Mouse (Mus musculus) MEL (cell line): ENCODE measurements around the gene Il1rapl2. TPM values are rescaled to one million over a fixed set of nuclear protein-coding genes. Genes with fewer than 3 reads are reported as not detected.

Source experiments
- DNase-seq: peaks from one replicate; pipeline ENCODE4 v3.0.0; 2011; ENCODE audit warnings: low read depth, low spot score
- H3K27ac ChIP-seq: 2 replicates; pipeline ENCODE4 v1.5.1; 2012; ENCODE audit warnings: low read depth, mild to moderate bottlenecking, control low read depth, low read length, moderate library complexity; ENCODE audit not compliant: control insufficient read depth
- H3K27me3 ChIP-seq, 2 experiments: fragments of 150-350 bp in 1 of 2; sonication (generic) in 1 of 2; 2 replicates each; pipeline ENCODE4 v1.6.1; 2012; ENCODE audit warnings: low read length in 2 of 2, mild to moderate bottlenecking in 2 of 2, improper control_type of control experiment in 1 of 2, moderate library complexity in 1 of 2; ENCODE audit not compliant: insufficient read depth in 2 of 2, control insufficient read depth in 1 of 2
- H3K36me3 ChIP-seq, 2 experiments: 2 replicates each; pipeline ENCODE4 v1.6.1; 2012 to 2014; ENCODE audit warnings: low read length in 2 of 2, improper control_type of control experiment in 1 of 2, inconsistent platforms in 1 of 2, mild to moderate bottlenecking in 1 of 2; ENCODE audit not compliant: insufficient read depth in 2 of 2, control insufficient read depth in 1 of 2
- H3K4me1 ChIP-seq, 2 experiments: fragments of 150-350 bp in 1 of 2; sonication (generic) in 1 of 2; 2 replicates each; pipeline ENCODE4 v1.6.1; 2012; ENCODE audit warnings: low read length in 2 of 2, improper control_type of control experiment in 1 of 2, mild to moderate bottlenecking in 1 of 2; ENCODE audit not compliant: insufficient read depth in 2 of 2, control insufficient read depth in 1 of 2
- H3K4me3 ChIP-seq, 2 experiments: fragments of 150-350 bp in 1 of 2; sonication (generic) in 1 of 2; 2 replicates each; pipeline ENCODE4 v1.5.1; 2012; ENCODE audit warnings: low read depth in 2 of 2, low read length in 2 of 2, mild to moderate bottlenecking in 2 of 2, moderate library complexity in 2 of 2, control low read depth in 1 of 2, improper control_type of control experiment in 1 of 2; ENCODE audit not compliant: control insufficient read depth in 1 of 2, insufficient read depth in 1 of 2
- H3K79me2 ChIP-seq: 2 replicates; pipeline ENCODE4 v1.6.1; 2012; ENCODE audit warnings: mild to moderate bottlenecking, low read length, moderate library complexity; ENCODE audit not compliant: control insufficient read depth, poor library complexity, insufficient read depth
- H3K9ac ChIP-seq: 2 replicates; pipeline ENCODE4 v1.6.1; 2012; ENCODE audit warnings: low read depth, mild to moderate bottlenecking, control low read depth, low read length, moderate library complexity; ENCODE audit not compliant: control insufficient read depth, poor library complexity, severe bottlenecking
- H3K9me3 ChIP-seq: fragments of 150-350 bp; sonication (generic); replicated peaks from 2 replicates; pipeline ENCODE4 v1.6.1; 2012; ENCODE audit warnings: mild to moderate bottlenecking, low read length, improper control_type of control experiment, moderate library complexity; ENCODE audit not compliant: insufficient read depth
- CHD1 ChIP-seq: IDR thresholded peaks from 2 replicates; pipeline ENCODE4 v1.6.1; 2012; ENCODE audit warnings: low read depth, mild to moderate bottlenecking, inconsistent platforms, low read length, improper control_type of control experiment
- CTCF ChIP-seq, 3 experiments: IDR thresholded peaks in 2 of 3; conservative IDR thresholded peaks in 1 of 3; 2 replicates each; pipeline ENCODE4 v1.5.1; 2011 to 2012; ENCODE audit warnings: low read length in 3 of 3, low read depth in 2 of 3, mild to moderate bottlenecking in 2 of 3, improper control_type of control experiment in 1 of 3, inconsistent platforms in 1 of 3, mixed read lengths in 1 of 3, moderate library complexity in 1 of 3; ENCODE audit not compliant: control insufficient read depth in 1 of 3, insufficient read depth in 1 of 3, poor library complexity in 1 of 3, severe bottlenecking in 1 of 3
- E2F4 ChIP-seq: IDR thresholded peaks from 2 replicates; pipeline ENCODE4 v1.6.1; 2011; ENCODE audit warnings: low read depth, low read length, improper control_type of control experiment, borderline replicate concordance
- EP300 ChIP-seq, 2 experiments: IDR thresholded peaks; 2 replicates each; pipeline ENCODE4 v1.6.1; 2011; ENCODE audit warnings: improper control_type of control experiment in 2 of 2, low read length in 2 of 2, low read depth in 1 of 2, mild to moderate bottlenecking in 1 of 2
- GATA1 ChIP-seq: IDR thresholded peaks from 2 replicates; pipeline ENCODE4 v1.6.1; 2011; ENCODE audit warnings: low read depth, low read length, improper control_type of control experiment
- HCFC1 ChIP-seq: IDR thresholded peaks from 2 replicates; pipeline ENCODE4 v1.6.1; 2012; ENCODE audit warnings: low read depth, mild to moderate bottlenecking, inconsistent platforms, low read length, improper control_type of control experiment, moderate library complexity
- KAT2A ChIP-seq: conservative IDR thresholded peaks from 2 replicates; pipeline ENCODE4 v1.6.1; 2012; ENCODE audit warnings: low read depth, low read length, improper control_type of control experiment, inconsistent platforms
- MAFK ChIP-seq: IDR thresholded peaks from 2 replicates; pipeline ENCODE4 v1.6.1; 2011; ENCODE audit warnings: low read depth, mild to moderate bottlenecking, low read length, improper control_type of control experiment, borderline replicate concordance
- MAX ChIP-seq: IDR thresholded peaks from 2 replicates; pipeline ENCODE4 v1.6.1; 2011; ENCODE audit warnings: low read length, improper control_type of control experiment
- MAZ ChIP-seq: IDR thresholded peaks from 2 replicates; pipeline ENCODE4 v1.6.1; 2012; ENCODE audit warnings: low read depth, mild to moderate bottlenecking, inconsistent platforms, low read length, improper control_type of control experiment
- MXI1 ChIP-seq: IDR thresholded peaks from 2 replicates; pipeline ENCODE4 v1.6.1; 2011; ENCODE audit warnings: mild to moderate bottlenecking, low read depth, low read length, improper control_type of control experiment
- MYB ChIP-seq: IDR thresholded peaks from 2 replicates; pipeline ENCODE4 v1.6.1; 2011; ENCODE audit warnings: mild to moderate bottlenecking, low read depth, low read length, improper control_type of control experiment
- MYC ChIP-seq: IDR thresholded peaks from 2 replicates; pipeline ENCODE4 v1.6.1; 2011; ENCODE audit warnings: low read depth, mild to moderate bottlenecking, low read length, improper control_type of control experiment, moderate library complexity
- NELFE ChIP-seq: IDR thresholded peaks from 2 replicates; pipeline ENCODE4 v1.6.1; 2011; ENCODE audit warnings: low read depth, low read length, improper control_type of control experiment
- POLR2A ChIP-seq, 2 experiments: IDR thresholded peaks; 2 replicates each; pipeline ENCODE4 v1.6.1; 2011 to 2012; ENCODE audit warnings: low read length in 2 of 2, mild to moderate bottlenecking in 2 of 2, control low read depth in 1 of 2, improper control_type of control experiment in 1 of 2, low read depth in 1 of 2, moderate library complexity in 1 of 2; ENCODE audit not compliant: control insufficient read depth in 1 of 2, insufficient read depth in 1 of 2, poor library complexity in 1 of 2
- RAD21 ChIP-seq: IDR thresholded peaks from 2 replicates; pipeline ENCODE4 v1.6.1; 2011; ENCODE audit warnings: mild to moderate bottlenecking, low read depth, low read length, improper control_type of control experiment
- RCOR1 ChIP-seq: IDR thresholded peaks from 2 replicates; pipeline ENCODE4 v1.6.1; 2012; ENCODE audit warnings: low read depth, mild to moderate bottlenecking, inconsistent platforms, low read length, improper control_type of control experiment
- TAL1 ChIP-seq: IDR thresholded peaks from 2 replicates; pipeline ENCODE4 v1.6.1; 2012; ENCODE audit warnings: mild to moderate bottlenecking, inconsistent platforms, low read length, moderate library complexity, mixed read lengths
- TCF12 ChIP-seq: IDR thresholded peaks from 2 replicates; pipeline ENCODE4 v1.6.1; 2014; ENCODE audit warnings: low read depth, mild to moderate bottlenecking, inconsistent platforms, low read length, improper control_type of control experiment, moderate library complexity
- UBTF ChIP-seq: IDR thresholded peaks from 2 replicates; pipeline ENCODE4 v1.6.1; 2012; ENCODE audit warnings: low read depth, mild to moderate bottlenecking, inconsistent platforms, low read length, improper control_type of control experiment, moderate library complexity, borderline replicate concordance; ENCODE audit not compliant: insufficient read depth
- USF1 ChIP-seq: IDR thresholded peaks from 2 replicates; pipeline ENCODE4 v1.6.1; 2014; ENCODE audit warnings: low read depth, mild to moderate bottlenecking, inconsistent platforms, low read length, improper control_type of control experiment, moderate library complexity
- USF2 ChIP-seq, 2 experiments: IDR thresholded peaks; 2 replicates each; pipeline ENCODE4 v1.6.1; 2011 to 2012; ENCODE audit warnings: improper control_type of control experiment in 2 of 2, low read length in 2 of 2, borderline replicate concordance in 1 of 2, inconsistent platforms in 1 of 2, low read depth in 1 of 2, mild to moderate bottlenecking in 1 of 2; ENCODE audit not compliant: insufficient read depth in 1 of 2
- ZKSCAN1 ChIP-seq: IDR thresholded peaks from 2 replicates; pipeline ENCODE4 v1.6.1; 2012; ENCODE audit warnings: low read depth, mild to moderate bottlenecking, inconsistent platforms, low read length, improper control_type of control experiment, moderate library complexity
- ZMIZ1 ChIP-seq: IDR thresholded peaks from 2 replicates; pipeline ENCODE4 v1.6.1; 2012; ENCODE audit warnings: low read depth, mild to moderate bottlenecking, inconsistent platforms, low read length, improper control_type of control experiment, moderate library complexity
- ZNF384 ChIP-seq: IDR thresholded peaks from 2 replicates; pipeline ENCODE4 v1.6.1; 2012; ENCODE audit warnings: low read depth, mild to moderate bottlenecking, inconsistent platforms, low read length, improper control_type of control experiment
- polyA plus RNA-seq, 2 experiments: library from polyadenylated mRNA; stranded (reverse) in 1 of 2; unstranded in 1 of 2; fragments of >175 nt in 1 of 2; fragments of >200 nt in 1 of 2; gene quantifications; 2 replicates each; pipeline versions ENCODE4 v1.2.1 to v1.2.4; 2012; ENCODE audit warnings: low replicate concordance in 2 of 2, low read depth in 1 of 2; ENCODE audit not compliant: insufficient read length in 2 of 2, insufficient read depth in 1 of 2, missing spikeins in 1 of 2
- total RNA-seq: library from RNA; depleted of rRNA; stranded (reverse); fragments of 300-350 nt; gene quantifications from 2 replicates; pipeline ENCODE4 v1.2.3, GENCODE M21; 2012

The Il1rapl2 gene
- total and polyA plus RNA-seq, 3 experiments, result not detected

- Histone ChIP-seq H3K4me3 (no peak overlapping the region), H3K27ac (no peak overlapping the region), H3K79me2 (no peaks in the 10 kb centered on the region), H3K27me3 (no peaks in the 10 kb centered on the region), H3K36me3 (no peaks in the 10 kb centered on the region), H3K4me1 (no peaks in the 10 kb centered on the region), H3K9ac (no peak overlapping the region), H3K9me3 (no peaks in the 10 kb centered on the region)
- no peak for TF ChIP-seq ZNF384
- no peak for TF ChIP-seq ZMIZ1
- no peak for TF ChIP-seq CTCF (IDR thresholded peaks at IDR 0.05 in 2 of 3, conservative IDR thresholded peaks at IDR 0.05 in 1 of 3; ENCODE audit: control insufficient read depth in 1 of 3, insufficient read depth in 1 of 3, low read depth in 2 of 3, low read length in 3 of 3, poor library complexity in 1 of 3, severe bottlenecking in 1 of 3)
- no peak for TF ChIP-seq ZKSCAN1
- no peak for TF ChIP-seq MAFK
- no peak for TF ChIP-seq UBTF
- no peak for TF ChIP-seq USF1
- no peak for TF ChIP-seq TCF12
- no peak for TF ChIP-seq KAT2A
- no peak for TF ChIP-seq POLR2A (IDR thresholded peaks at IDR 0.05; ENCODE audit: control insufficient read depth in 1 of 2, insufficient read depth in 1 of 2, low read depth in 1 of 2, low read length in 2 of 2, poor library complexity in 1 of 2)
- no peak for TF ChIP-seq MYC
- no peak for TF ChIP-seq MYB
- no peak for TF ChIP-seq E2F4
- no peak for TF ChIP-seq TAL1
- no peak for TF ChIP-seq MXI1
- no peak for TF ChIP-seq CHD1
- TF ChIP-seq HCFC1, result no peak
- no peak for TF ChIP-seq USF2 (IDR thresholded peaks at IDR 0.05; ENCODE audit: borderline replicate concordance in 1 of 2, insufficient read depth in 1 of 2, low read depth in 1 of 2, low read length in 2 of 2)
- TF ChIP-seq NELFE, result no peak
- TF ChIP-seq RAD21, result no peak
- peak; percentile 4 for DNase-seq
Observed at GRCm38 (mm10) chrX:137687974-137688373, 117.6 kb downstream of the Il1rapl2 start.

- TF ChIP-seq USF2 (IDR thresholded peaks at IDR 0.05; ENCODE audit: borderline replicate concordance in 1 of 2, insufficient read depth in 1 of 2, low read depth in 1 of 2, low read length in 2 of 2) (no peak), ZNF384 (no peak), RCOR1 (no peak), CHD1 (no peak), MAX (no peak), E2F4 (no peak), HCFC1 (no peak), GATA1 (no peak), MAZ (no peak), MXI1 (no peak), EP300 (IDR thresholded peaks at IDR 0.05; ENCODE audit: low read depth in 1 of 2, low read length in 2 of 2) (no peak), TCF12 (no peak)
- Histone ChIP-seq H3K79me2 (no peaks in the 10 kb centered on the region), H3K4me3 (no peak overlapping the region), H3K9ac (no peak overlapping the region), H3K27ac (no peak overlapping the region), H3K36me3 (no peaks in the 10 kb centered on the region), H3K4me1 (no peaks in the 10 kb centered on the region), H3K9me3 (no peaks in the 10 kb centered on the region), H3K27me3 (no peaks in the 10 kb centered on the region)
- DNase-seq, result no peak
Observed at GRCm38 (mm10) chrX:137700006-137700405, 129.6 kb downstream of the Il1rapl2 start.
